In the genomic region with DNA sequence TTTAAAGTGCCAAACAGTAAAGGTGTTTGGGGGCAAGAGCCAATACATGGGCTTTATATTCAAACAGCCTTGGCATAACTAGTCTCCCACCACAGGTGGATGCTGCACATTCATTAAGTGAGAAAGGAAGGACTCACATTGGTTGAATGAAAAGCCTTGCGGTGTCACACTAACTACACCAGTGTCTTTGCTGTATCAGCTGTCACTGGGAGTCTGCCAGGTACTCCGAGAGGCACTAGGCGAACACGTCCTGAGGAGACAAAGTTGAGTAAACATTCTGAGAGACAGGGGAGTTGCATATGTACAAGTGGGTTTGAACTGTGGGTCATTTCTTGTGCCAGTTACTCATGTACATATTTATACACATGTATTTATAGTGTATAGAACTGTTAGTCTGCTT, we compare ENCODE assay signal across 5 mouse cellular contexts.
"Had no signal": no experiment of that assay in that cellular context is flagged by ENCODE, and none has a peak within 500 bp of the region (broad histone marks: within the 10 kb centered on the region; RNA-seq: fewer than 3 reads in every experiment).

No protein-coding gene starts in this region.

- DNase-seq: kidney, postnatal 10 days; lung, adult 2 months; lung, postnatal 4 days; retina, postnatal 1 day; thymus, postnatal 36 days had no signal
